In the genomic region with DNA sequence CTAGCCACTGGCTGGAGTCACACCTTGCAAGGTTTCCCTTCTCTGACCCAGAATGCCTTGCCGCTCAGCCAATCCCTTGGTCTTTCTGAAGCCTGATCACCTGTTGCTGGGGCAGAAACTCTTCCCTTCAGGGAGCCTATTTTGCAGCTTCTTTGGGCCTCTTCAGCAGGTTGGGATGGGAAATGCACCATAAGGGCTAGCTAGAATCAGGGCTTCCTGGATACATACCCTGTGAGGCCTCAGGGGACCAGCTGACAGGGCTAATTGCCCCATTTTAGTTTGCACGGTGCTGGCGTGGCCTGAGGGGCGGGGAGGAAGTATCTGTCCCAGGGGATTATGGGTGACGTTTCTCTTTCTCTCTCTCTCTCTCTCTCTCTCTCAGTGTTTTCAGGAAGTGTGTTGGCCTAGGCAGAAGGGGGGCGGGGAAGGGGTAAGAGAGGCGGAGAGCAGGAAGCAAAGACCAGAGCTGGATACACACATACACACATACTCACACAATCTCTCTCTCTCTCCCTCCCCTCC, we compare ENCODE assay signal across 8 mouse cellular contexts. TPM values are rescaled to one million over a fixed set of nuclear protein-coding genes. Genes with fewer than 3 reads are reported as not detected.
DNase-seq lines count a peak whose midpoint lies in the region; ATAC-seq lines count a peak whose summit lies in the region.

No protein-coding gene starts in this region.

- no peaks in the 10 kb centered on the region for H3K36me3 ChIP-seq in forebrain, embryonic 16.5 days (ENCODE audit: control insufficient read depth, insufficient read depth)
- H3K36me3 ChIP-seq in hindbrain, embryonic 11.5 days (ENCODE audit: control insufficient read depth, insufficient read depth, low read length) = no peaks in the 10 kb centered on the region
- H3K36me3 ChIP-seq in limb, embryonic 13.5 days = no peaks in the 10 kb centered on the region
- no peaks in the 10 kb centered on the region for H3K36me3 ChIP-seq in midbrain, embryonic 14.5 days (ENCODE audit: control insufficient read depth, insufficient read depth, low read length)
- H3K36me3 ChIP-seq in stomach, embryonic 15.5 days = no peaks in the 10 kb centered on the region

- peak; percentile 48; the same call in 1 of the 2 replicates for ATAC-seq in forebrain, embryonic 16.5 days
- peak; percentile 17; the same call in 1 of the 2 replicates for ATAC-seq in hindbrain, embryonic 11.5 days (ENCODE audit: low FRiP score)
- peak; percentile 29 for ATAC-seq in limb, embryonic 13.5 days (ENCODE audit: low FRiP score, low read depth)
- ATAC-seq in midbrain, embryonic 14.5 days (ENCODE audit: low FRiP score, low TSS enrichment) = no peak
- peak; percentile 89 for ATAC-seq in stomach, embryonic 15.5 days (ENCODE audit: insufficient read depth, low FRiP score, low read depth)

- peak overlapping the region; percentile 16; the same call in 1 of the 2 replicates for H3K4me2 ChIP-seq in forebrain, embryonic 16.5 days (ENCODE audit: low read length)
- peak overlapping the region; percentile 19 for H3K4me2 ChIP-seq in hindbrain, embryonic 11.5 days (replicated peaks; ENCODE audit: low read depth, low read length)
- H3K4me2 ChIP-seq in limb, embryonic 13.5 days (replicated peaks) = peak overlapping the region; percentile 48
- H3K4me2 ChIP-seq in midbrain, embryonic 14.5 days (ENCODE audit: low read length) = no peak overlapping the region; the same call in 1 of the 2 replicates
- H3K4me2 ChIP-seq in stomach, embryonic 15.5 days = peak overlapping the region; percentile 62

- H3K27ac ChIP-seq in forebrain, embryonic 16.5 days (ENCODE audit: low read length) = no peak overlapping the region
- H3K27ac ChIP-seq in hindbrain, embryonic 11.5 days (ENCODE audit: low read depth, low read length) = no peak overlapping the region
- H3K27ac ChIP-seq in limb, embryonic 13.5 days = 0 out of 2 replicates have a peak overlapping the region, but pooled peaks have one; percentile 55
- no peak overlapping the region for H3K27ac ChIP-seq in midbrain, embryonic 14.5 days (replicated peaks; ENCODE audit: low read depth, low read length)
- H3K27ac ChIP-seq in stomach, embryonic 15.5 days = peak overlapping the region; percentile 93

- peaks cover 18% of the 10 kb centered on the region for H3K4me1 ChIP-seq in forebrain, embryonic 16.5 days (replicated peaks; ENCODE audit: control insufficient read depth, insufficient read depth, low read length)
- no peaks in the 10 kb centered on the region for H3K4me1 ChIP-seq in hindbrain, embryonic 11.5 days (replicated peaks; ENCODE audit: control insufficient read depth, insufficient read depth, low read length)
- peaks cover 20% of the 10 kb centered on the region for H3K4me1 ChIP-seq in limb, embryonic 13.5 days
- H3K4me1 ChIP-seq in midbrain, embryonic 14.5 days (ENCODE audit: control insufficient read depth, insufficient read depth, low read length) = no peaks in the 10 kb centered on the region
- peaks cover 25% of the 10 kb centered on the region for H3K4me1 ChIP-seq in stomach, embryonic 15.5 days

- H3K27me3 ChIP-seq in forebrain, embryonic 16.5 days (replicated peaks; ENCODE audit: control insufficient read depth, insufficient read depth, low read length) = no peaks in the 10 kb centered on the region
- H3K27me3 ChIP-seq in hindbrain, embryonic 11.5 days (ENCODE audit: control insufficient read depth, insufficient read depth, low read length) = no peaks in the 10 kb centered on the region
- H3K27me3 ChIP-seq in limb, embryonic 13.5 days = no peaks in the 10 kb centered on the region
- no peaks in the 10 kb centered on the region for H3K27me3 ChIP-seq in midbrain, embryonic 14.5 days (ENCODE audit: control insufficient read depth, insufficient read depth, low read length)
- no peaks in the 10 kb centered on the region for H3K27me3 ChIP-seq in stomach, embryonic 15.5 days (replicated peaks)

- 18% methylated on average over 6 of the region's 7 CpGs for WGBS in forebrain, embryonic 16.5 days
- WGBS in hindbrain, embryonic 11.5 days = 35% methylated on average over 7 of the region's 7 CpGs
- 15% methylated on average over 6 of the region's 7 CpGs for WGBS in limb, embryonic 13.5 days
- 31% methylated on average over 7 of the region's 7 CpGs for WGBS in midbrain, embryonic 14.5 days
- 11% methylated on average over 7 of the region's 7 CpGs for WGBS in stomach, embryonic 15.5 days

- H3K4me3 ChIP-seq in forebrain, embryonic 16.5 days (replicated peaks; ENCODE audit: low read length) = no peak overlapping the region
- H3K4me3 ChIP-seq in hindbrain, embryonic 11.5 days (ENCODE audit: low read depth, low read length) = no peak overlapping the region
- H3K4me3 ChIP-seq in limb, embryonic 13.5 days = peak overlapping the region; percentile 12; the same call in 1 of the 2 replicates
- H3K4me3 ChIP-seq in midbrain, embryonic 14.5 days (replicated peaks; ENCODE audit: low read depth, low read length) = no peak overlapping the region
- peak overlapping the region; percentile 37 for H3K4me3 ChIP-seq in stomach, embryonic 15.5 days (replicated peaks)

- DNase-seq in B cell, adult 2 months = peak; percentile 93 to 96
- peak; percentile 85 for DNase-seq in adrenal gland, postnatal 14 days
- peak; percentile 32 for DNase-seq in hindbrain, embryonic 11.5 days (ENCODE audit: low spot score)
- peak; percentile 47 for DNase-seq in midbrain, embryonic 14.5 days
- no peak for DNase-seq in cerebellum, adult 9-10 months

- H3K9ac ChIP-seq in forebrain, embryonic 16.5 days (replicated peaks; ENCODE audit: low read depth, low read length) = no peak overlapping the region
- H3K9ac ChIP-seq in hindbrain, embryonic 11.5 days (ENCODE audit: low read depth, low read length) = no peak overlapping the region
- H3K9ac ChIP-seq in limb, embryonic 13.5 days = 0 out of 2 replicates have a peak overlapping the region, but pooled peaks have one; percentile 39
- H3K9ac ChIP-seq in midbrain, embryonic 14.5 days (replicated peaks; ENCODE audit: low read length) = no peak overlapping the region
- peak overlapping the region; percentile 42; the same call in 1 of the 2 replicates for H3K9ac ChIP-seq in stomach, embryonic 15.5 days

- no peaks in the 10 kb centered on the region for H3K9me3 ChIP-seq in forebrain, embryonic 16.5 days (ENCODE audit: control insufficient read depth, low read length)
- H3K9me3 ChIP-seq in hindbrain, embryonic 11.5 days (ENCODE audit: control insufficient read depth, low read length) = no peaks in the 10 kb centered on the region
- H3K9me3 ChIP-seq in limb, embryonic 13.5 days = no peaks in the 10 kb centered on the region
- H3K9me3 ChIP-seq in midbrain, embryonic 14.5 days (ENCODE audit: control insufficient read depth, low read length) = no peaks in the 10 kb centered on the region
- no peaks in the 10 kb centered on the region for H3K9me3 ChIP-seq in stomach, embryonic 15.5 days

RNA-seq across cellular contexts. Expression of a gene that starts 29.9 kb away (rescaled TPM):
- total RNA-seq in adrenal gland, postnatal 14 days (2021) = 39.7 and 55.7 TPM in 2 replicates
- 7.7 and 8.8 TPM in 2 replicates for polyA plus RNA-seq in forebrain, embryonic 16.5 days (2015; fragmentation: Nextera tagmentation; extraction: Ambion mirVana)
- 13.9 and 14.2 TPM in 2 replicates for polyA plus RNA-seq in hindbrain, embryonic 11.5 days (2014; fragmentation: Nextera tagmentation; extraction: Ambion mirVana)
- 41.5 and 45.6 TPM in 2 replicates for polyA plus RNA-seq in limb, embryonic 13.5 days (2015; fragmentation: Nextera tagmentation; extraction: Ambion mirVana)
- polyA plus RNA-seq in midbrain, embryonic 14.5 days (2014; fragmentation: Nextera tagmentation; extraction: Ambion mirVana) = 2.0 and 8.7 TPM in 2 replicates
- polyA plus RNA-seq in stomach, embryonic 15.5 days (2015; fragmentation: Nextera tagmentation; extraction: Ambion mirVana) = 88.7 and 92.5 TPM in 2 replicates

RNA-seq across cellular contexts. Expression of a gene that starts 32.9 kb away (rescaled TPM):
- not detected in 2 replicates for total RNA-seq in adrenal gland, postnatal 14 days (2021)
- polyA plus RNA-seq in forebrain, embryonic 16.5 days (2015; fragmentation: Nextera tagmentation; extraction: Ambion mirVana) = not detected in 2 replicates
- polyA plus RNA-seq in hindbrain, embryonic 11.5 days (2014; fragmentation: Nextera tagmentation; extraction: Ambion mirVana) = 0.99 TPM in 1 of 2 replicates, not detected in the other
- polyA plus RNA-seq in limb, embryonic 13.5 days (2015; fragmentation: Nextera tagmentation; extraction: Ambion mirVana) = 3.2 and 8.0 TPM in 2 replicates
- not detected in 2 replicates for polyA plus RNA-seq in midbrain, embryonic 14.5 days (2014; fragmentation: Nextera tagmentation; extraction: Ambion mirVana)
- 3.6 and 8.0 TPM in 2 replicates for polyA plus RNA-seq in stomach, embryonic 15.5 days (2015; fragmentation: Nextera tagmentation; extraction: Ambion mirVana)

RNA-seq across cellular contexts. Expression of a gene that starts 43.7 kb away (rescaled TPM):
- 132 and 141 TPM in 2 replicates for total RNA-seq in adrenal gland, postnatal 14 days (2021)
- polyA plus RNA-seq in forebrain, embryonic 16.5 days (2015; fragmentation: Nextera tagmentation; extraction: Ambion mirVana) = 55.9 and 58.6 TPM in 2 replicates
- polyA plus RNA-seq in hindbrain, embryonic 11.5 days (2014; fragmentation: Nextera tagmentation; extraction: Ambion mirVana) = 14.4 and 17.8 TPM in 2 replicates
- polyA plus RNA-seq in limb, embryonic 13.5 days (2015; fragmentation: Nextera tagmentation; extraction: Ambion mirVana) = 4.6 and 10.4 TPM in 2 replicates
- polyA plus RNA-seq in midbrain, embryonic 14.5 days (2014; fragmentation: Nextera tagmentation; extraction: Ambion mirVana) = 23.0 and 25.7 TPM in 2 replicates
- polyA plus RNA-seq in stomach, embryonic 15.5 days (2015; fragmentation: Nextera tagmentation; extraction: Ambion mirVana) = 9.1 and 15.9 TPM in 2 replicates

Comparison
In these comparisons a context has a peak if more than half of its experiments do, and no peak if none do; other contexts are left out.
1. H3K27ac ChIP-seq: peak in limb, embryonic 13.5 days (single experiment) and stomach, embryonic 15.5 days (single experiment); none in forebrain, embryonic 16.5 days (single experiment), hindbrain, embryonic 11.5 days (single experiment) and midbrain, embryonic 14.5 days (single experiment).
2. H3K4me3 ChIP-seq: peak in limb, embryonic 13.5 days (single experiment) and stomach, embryonic 15.5 days (single experiment); none in forebrain, embryonic 16.5 days (single experiment), hindbrain, embryonic 11.5 days (single experiment) and midbrain, embryonic 14.5 days (single experiment).
3. H3K9ac ChIP-seq: peak in limb, embryonic 13.5 days (single experiment) and stomach, embryonic 15.5 days (single experiment); none in forebrain, embryonic 16.5 days (single experiment), hindbrain, embryonic 11.5 days (single experiment) and midbrain, embryonic 14.5 days (single experiment).